Mouse (Mus musculus): ENCODE data around the gene Eaf2.
"Not testable (repeated sequence)": the region's sequence is repeated elsewhere in the genome, so short reads cannot be mapped to it uniquely, and the experiment has no call there.

- TF ChIP-seq CTCF (IDR thresholded peaks at IDR 0.05; ENCODE audit: low read depth, low read length); POLR2A (IDR thresholded peaks at IDR 0.05; ENCODE audit: extremely low read depth, insufficient read depth, low read length): not testable (repeated sequence)
These were observed 27.9 kb downstream of the Eaf2 start for GRCm38 (mm10) chr16:36846894-36847293.
